Mouse (Mus musculus) inflammation-experienced regulatory T-cells (primary cell): ENCODE results near the gene Sorcs2. TPM values are rescaled to one million over a fixed set of nuclear protein-coding genes. Genes with fewer than 3 reads are reported as not detected.

Experiments
- polyA plus RNA-seq, 2 experiments: library from polyadenylated mRNA; unstranded; fragments of 100-300 nt; shearing (Covaris generic); gene quantifications; one replicate each; pipeline ENCODE4 v1.2.1; 2017

Gene Sorcs2
- 10 to 100 TPM in 1 of 2 experiments, 1 to 10 TPM in 1; 5.9 to 11.1 TPM for polyA plus RNA-seq

DNA sequence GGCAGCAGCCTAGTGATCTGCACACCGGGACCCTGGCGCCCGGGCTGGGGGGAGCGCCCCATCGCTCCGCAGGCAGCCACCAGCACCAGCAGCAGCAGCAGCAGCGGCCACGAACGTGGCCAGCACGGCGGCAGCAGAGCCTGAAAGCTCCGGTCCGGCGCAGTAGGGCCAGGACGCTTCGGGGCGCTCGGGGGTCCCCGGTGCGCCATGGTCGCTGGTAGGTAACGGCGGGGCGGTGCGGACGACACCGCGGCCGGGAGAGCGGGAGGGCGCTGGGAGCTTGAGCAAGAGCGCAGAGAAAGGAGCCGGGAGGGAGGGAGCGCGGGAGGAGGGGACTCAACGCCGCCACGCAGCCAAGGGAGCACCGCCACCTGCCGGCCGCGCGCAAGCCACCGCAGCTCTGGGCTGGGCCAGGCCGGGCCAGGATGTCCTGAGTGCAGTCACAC lies at the start of gene Sorcs2:
Sorcs2 (minus strand) TSS at position 303 of the 446 bp plus-strand sequence.

DNA sequence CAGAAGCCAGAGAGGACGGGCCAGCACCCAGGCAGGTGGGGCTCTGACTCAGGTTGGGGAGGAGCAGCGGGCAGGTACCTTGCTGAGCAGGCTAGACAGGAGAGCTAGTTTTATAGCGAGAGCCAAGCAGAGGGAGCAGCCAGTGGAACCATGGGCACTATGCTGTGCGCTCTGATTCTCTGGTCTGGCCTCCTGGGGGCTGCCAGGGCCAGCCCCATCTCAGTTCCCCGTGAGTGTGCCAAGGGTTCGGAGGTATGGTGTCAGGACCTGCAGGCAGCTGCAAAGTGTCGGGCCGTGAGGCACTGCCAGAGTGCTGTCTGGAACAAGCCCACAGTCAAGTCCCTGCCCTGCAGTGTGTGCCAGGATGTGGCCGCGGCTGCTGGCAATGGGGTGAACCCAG lies 194.0 kb downstream of the Sorcs2 start, which contains the start of gene Psapl1:
Psapl1 (plus strand) TSS at position 106 of the 400 bp plus-strand sequence.

Other genes with a start within 250 kb of the Sorcs2 start
- not detected for gene Psapl1, start 194.1 kb downstream of the Sorcs2 start, polyA plus RNA-seq
- 10 to 100 TPM; 30.7 to 38.9 TPM for gene Grpel1, start 66.9 kb upstream of the Sorcs2 start, polyA plus RNA-seq
- 10 to 100 TPM; 20.7 to 32.3 TPM for gene Tada2b, start 86.1 kb upstream of the Sorcs2 start, polyA plus RNA-seq
- 1 to 10 TPM in 1 of 2 experiments, under 1 TPM in 1; 0.08 to 1.3 TPM for gene Ccdc96, start 86.4 kb upstream of the Sorcs2 start, polyA plus RNA-seq
- gene Tbc1d14, start 195.1 kb upstream of the Sorcs2 start, polyA plus RNA-seq = 10 to 100 TPM; 57.2 to 81.3 TPM